Mouse (Mus musculus) liver, embryonic 14.5 days (tissue): ENCODE measurements around the gene Rps11.

Experiments
- CTCF ChIP-seq: IDR thresholded peaks from 2 replicates; pipeline ENCODE4 v1.5.1; 2016; ENCODE audit warnings: antibody characterized with exemption, low read depth, control low read depth
- EP300 ChIP-seq: IDR thresholded peaks from 2 replicates; pipeline ENCODE4 v1.6.1; 2016; ENCODE audit warnings: antibody characterized with exemption, low read depth

DNA sequence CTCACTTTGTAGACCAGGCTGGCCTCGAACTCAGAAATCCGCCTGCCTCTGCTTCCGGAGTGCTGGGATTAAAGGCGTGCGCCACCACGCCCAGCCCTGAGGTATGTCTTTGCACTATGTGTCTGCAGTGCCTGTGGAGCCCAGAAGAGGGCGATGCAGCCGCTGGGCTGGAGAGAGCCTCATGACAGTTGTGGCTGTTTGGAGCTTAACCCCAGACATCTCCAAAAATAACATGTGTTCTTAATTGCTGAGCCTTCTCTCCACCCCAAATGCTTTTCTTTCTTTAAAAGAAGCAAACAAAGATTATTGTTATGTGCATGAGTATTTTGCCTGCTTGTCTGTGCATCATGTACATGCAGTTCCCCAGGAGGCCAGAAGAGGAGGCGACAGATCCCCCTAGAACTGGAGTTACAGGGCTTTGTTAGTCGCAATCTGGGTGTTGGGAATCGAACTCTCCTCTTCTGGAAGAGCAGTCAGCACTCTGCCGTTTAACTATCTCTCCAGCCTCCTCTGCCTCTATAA lies 30.8 kb upstream of the Rps11 start:
- TF ChIP-seq CTCF (peak; percentile 75), EP300 (no peak)
